Mouse (Mus musculus) myocyte (in vitro differentiated cells): ENCODE data around the gene Cpt1c.

Source experiments
- CEBPB ChIP-seq: IDR thresholded peaks from 2 replicates; pipeline ENCODE4 v1.6.1; 2011; ENCODE audit warnings: mild to moderate bottlenecking, moderate library complexity; ENCODE audit not compliant: poor library complexity, insufficient read depth, severe bottlenecking
- E2F4 ChIP-seq: IDR thresholded peaks from one replicate; pipeline ENCODE4 v1.6.1; 2011; ENCODE audit warnings: mild to moderate bottlenecking, control low read depth, moderate library complexity; ENCODE audit not compliant: insufficient read depth
- MAX ChIP-seq: IDR thresholded peaks from one replicate; pipeline ENCODE4 v1.6.1; 2011; ENCODE audit warnings: low read depth, mild to moderate bottlenecking, control low read depth
- MYOD1 ChIP-seq, 3 experiments: IDR thresholded peaks; one replicate each; pipeline ENCODE4 v1.6.1; 2011; ENCODE audit warnings: control low read depth in 2 of 3, low read depth in 2 of 3, mild to moderate bottlenecking in 2 of 3, moderate library complexity in 1 of 3; ENCODE audit not compliant: insufficient read length in 2 of 3, control insufficient read depth in 1 of 3
- MYOG ChIP-seq, 3 experiments: IDR thresholded peaks; one replicate each; pipeline ENCODE4 v1.6.1; 2011; ENCODE audit warnings: control low read depth in 2 of 3, low read depth in 2 of 3, mild to moderate bottlenecking in 2 of 3; ENCODE audit not compliant: insufficient read length in 2 of 3, control insufficient read depth in 1 of 3, insufficient read depth in 1 of 3
- POLR2A ChIP-seq: IDR thresholded peaks from one replicate; pipeline ENCODE4 v1.6.1; 2011; ENCODE audit warnings: low read depth, mild to moderate bottlenecking, control low read depth, moderate library complexity; ENCODE audit not compliant: insufficient read length
- POLR2AphosphoS2 ChIP-seq: IDR thresholded peaks from one replicate; pipeline ENCODE4 v1.6.1; 2011; ENCODE audit warnings: low read depth, control low read depth; ENCODE audit not compliant: insufficient read length
- TCF12 ChIP-seq: IDR thresholded peaks from one replicate; pipeline ENCODE4 v1.6.1; 2011; ENCODE audit warnings: mild to moderate bottlenecking, control low read depth; ENCODE audit not compliant: poor library complexity, insufficient read depth, severe bottlenecking
- USF1 ChIP-seq: IDR thresholded peaks from one replicate; pipeline ENCODE4 v1.6.1; 2011; ENCODE audit warnings: low read depth, mild to moderate bottlenecking, control low read depth, moderate library complexity

GRCm38 (mm10) chr7:45008411-45008810, 33.8 kb upstream of the Cpt1c start:
- TF ChIP-seq TCF12 (no peak), CEBPB (no peak), POLR2A (no peak), MAX (no peak), USF1 (no peak), MYOG (IDR thresholded peaks at IDR 0.05; ENCODE audit: control insufficient read depth in 1 of 3, insufficient read depth in 1 of 3, insufficient read length in 2 of 3, low read depth in 2 of 3) (no peak), E2F4 (no peak), POLR2AphosphoS2 (no peak), MYOD1 (IDR thresholded peaks at IDR 0.05; ENCODE audit: control insufficient read depth in 1 of 3, insufficient read length in 2 of 3, low read depth in 2 of 3) (no peak)
